ENCODE assay signal across 8 mouse cellular contexts in the genomic region with DNA sequence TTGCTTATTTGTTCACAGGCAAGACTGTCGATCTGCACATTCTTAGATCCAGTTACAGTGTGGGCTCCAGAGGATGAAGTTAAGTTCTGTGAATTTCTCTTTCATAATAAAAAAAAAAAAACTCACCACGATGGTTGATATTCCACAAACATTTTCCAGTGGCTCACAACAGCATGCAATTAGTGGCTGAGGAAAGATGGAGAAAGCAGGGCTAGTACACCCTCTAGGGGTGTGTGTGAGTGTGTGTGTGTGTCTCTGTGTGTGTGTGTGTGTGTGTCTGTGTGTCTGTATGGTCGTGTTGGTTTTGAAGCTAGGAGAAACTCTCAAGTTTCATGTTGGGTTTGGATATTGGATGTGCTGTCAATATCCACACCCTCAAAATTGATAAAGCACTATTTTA. TPM values are rescaled to one million over a fixed set of nuclear protein-coding genes. Genes with fewer than 3 reads are reported as not detected.
A peak's percentile ranks its signal among the peaks of the same experiment; 100 is the strongest.
DNase-seq lines count a peak whose midpoint lies in the region; ATAC-seq and TF ChIP-seq lines count a peak whose summit lies in the region.

No protein-coding gene starts in this region.

- TF ChIP-seq CTCF in layer of hippocampus, adult 2 months (conservative IDR thresholded peaks at IDR 0.05): no peak

- H3K27me3 ChIP-seq in embryonic facial prominence, embryonic 14.5 days (replicated peaks; ENCODE audit: control insufficient read depth, insufficient read depth, low read length): no peaks in the 10 kb centered on the region; the same call in 1 of the 2 replicates
- H3K27me3 ChIP-seq in intestine, embryonic 14.5 days (replicated peaks; ENCODE audit: control insufficient read depth, insufficient read depth, low read length): no peaks in the 10 kb centered on the region
- no peaks in the 10 kb centered on the region for H3K27me3 ChIP-seq in neural tube, embryonic 12.5 days (replicated peaks)

- no peak overlapping the region for H3K9ac ChIP-seq in embryonic facial prominence, embryonic 14.5 days (ENCODE audit: low read depth, low read length)
- H3K9ac ChIP-seq in intestine, embryonic 14.5 days (ENCODE audit: low read length): no peak overlapping the region
- H3K9ac ChIP-seq in neural tube, embryonic 12.5 days: no peak overlapping the region

- no peaks in the 10 kb centered on the region for H3K36me3 ChIP-seq in embryonic facial prominence, embryonic 14.5 days (ENCODE audit: control insufficient read depth, insufficient read depth, low read length)
- no peaks in the 10 kb centered on the region for H3K36me3 ChIP-seq in intestine, embryonic 14.5 days (ENCODE audit: control insufficient read depth, insufficient read depth, low read length)
- no peaks in the 10 kb centered on the region for H3K36me3 ChIP-seq in neural tube, embryonic 12.5 days

- intact Hi-C loops in left cerebral cortex, postnatal 25 days (cut with DNase I): no loop called here

- no peak for DNase-seq in layer of hippocampus, adult 2 months (ENCODE audit: low spot score in 2 of 2)
- no peak for DNase-seq in layer of hippocampus, postnatal 25 days (ENCODE audit: extremely low spot score in 1 of 2, low spot score in 1 of 2)
- peak; percentile 23 for DNase-seq in embryonic facial prominence, embryonic 14.5 days (ENCODE audit: low spot score)
- DNase-seq in intestine, embryonic 14.5 days (ENCODE audit: low spot score): no peak
- no peak for DNase-seq in left cerebral cortex, postnatal 25 days (ENCODE audit: low spot score in 2 of 2)
- DNase-seq in urinary bladder, postnatal 10 days (ENCODE audit: low spot score): no peak
- no peak for DNase-seq in layer of hippocampus, adult 18-20 months (ENCODE audit: low spot score in 2 of 2)

- H3K9me3 ChIP-seq in embryonic facial prominence, embryonic 14.5 days (ENCODE audit: control insufficient read depth, low read length): no peaks in the 10 kb centered on the region
- H3K9me3 ChIP-seq in intestine, embryonic 14.5 days (ENCODE audit: control insufficient read depth, low read length): no peaks in the 10 kb centered on the region
- H3K9me3 ChIP-seq in neural tube, embryonic 12.5 days: no peaks in the 10 kb centered on the region

- peak overlapping the region; percentile 78 for H3K27ac ChIP-seq in layer of hippocampus, adult 2 months
- no peak overlapping the region for H3K27ac ChIP-seq in embryonic facial prominence, embryonic 14.5 days (replicated peaks; ENCODE audit: low read depth, low read length)
- no peak overlapping the region for H3K27ac ChIP-seq in intestine, embryonic 14.5 days (ENCODE audit: low read depth)
- H3K27ac ChIP-seq in neural tube, embryonic 12.5 days: no peak overlapping the region

- peak overlapping the region; percentile 53 for H3K4me3 ChIP-seq in layer of hippocampus, adult 2 months
- peak overlapping the region; percentile 29 for H3K4me3 ChIP-seq in embryonic facial prominence, embryonic 14.5 days (ENCODE audit: low read depth, low read length)
- H3K4me3 ChIP-seq in intestine, embryonic 14.5 days (ENCODE audit: low read depth, low read length): 0 out of 2 replicates have a peak overlapping the region, but pooled peaks have one; percentile 16
- H3K4me3 ChIP-seq in neural tube, embryonic 12.5 days: 0 out of 2 replicates have a peak overlapping the region, but pooled peaks have one; percentile 18

- H3K4me2 ChIP-seq in embryonic facial prominence, embryonic 14.5 days (ENCODE audit: low read depth, low read length): peak overlapping the region; percentile 58
- peak overlapping the region; percentile 39 for H3K4me2 ChIP-seq in intestine, embryonic 14.5 days (ENCODE audit: low read length)
- H3K4me2 ChIP-seq in neural tube, embryonic 12.5 days (replicated peaks): peak overlapping the region; percentile 58

- ATAC-seq in embryonic facial prominence, embryonic 14.5 days (ENCODE audit: low read depth): peak; percentile 53
- ATAC-seq in intestine, embryonic 14.5 days (replicated peaks; ENCODE audit: low FRiP score, low TSS enrichment, low read depth): no peak
- ATAC-seq in neural tube, embryonic 12.5 days (ENCODE audit: low FRiP score, low read depth): peak; percentile 49

- WGBS in embryonic facial prominence, embryonic 14.5 days: 22% methylated on average over 3 of the region's 3 CpGs
- WGBS in intestine, embryonic 14.5 days: 50% methylated on average over 3 of the region's 3 CpGs
- 45% methylated on average over 3 of the region's 3 CpGs for WGBS in neural tube, embryonic 12.5 days

- H3K4me1 ChIP-seq in embryonic facial prominence, embryonic 14.5 days (ENCODE audit: control insufficient read depth, insufficient read depth, low read length): no peaks in the 10 kb centered on the region
- H3K4me1 ChIP-seq in intestine, embryonic 14.5 days (replicated peaks; ENCODE audit: control insufficient read depth, insufficient read depth, low read length): no peaks in the 10 kb centered on the region
- H3K4me1 ChIP-seq in neural tube, embryonic 12.5 days: peaks cover 7% of the 10 kb centered on the region; the same call in 1 of the 2 replicates

RNA-seq across cellular contexts. Expression of a gene that starts 0.3 kb away (rescaled TPM):
- total RNA-seq in layer of hippocampus, adult 2 months (2021): not detected
- not detected for total RNA-seq in layer of hippocampus, postnatal 25 days (2021)
- 0.53 TPM in 1 of 2 replicates, not detected in the other for polyA plus RNA-seq in embryonic facial prominence, embryonic 14.5 days (2014; fragmentation: Nextera tagmentation; extraction: Ambion mirVana)
- polyA plus RNA-seq in intestine, embryonic 14.5 days (2014; fragmentation: Nextera tagmentation; extraction: Ambion mirVana): not detected in 2 replicates
- not detected in 2 replicates for polyA plus RNA-seq in neural tube, embryonic 12.5 days (2016; fragmentation: Nextera tagmentation; extraction: Ambion mirVana)
- not detected for total RNA-seq in left cerebral cortex, postnatal 25 days (2021)
- total RNA-seq in layer of hippocampus, adult 18-20 months (2021): not detected

RNA-seq across cellular contexts. Expression of a gene that starts 14.1 kb away (rescaled TPM):
- total RNA-seq in layer of hippocampus, adult 2 months (2021): 1 to 10 TPM; 2.0 to 2.1 TPM
- 1 to 10 TPM; 1.6 to 1.7 TPM for total RNA-seq in layer of hippocampus, postnatal 25 days (2021)
- polyA plus RNA-seq in embryonic facial prominence, embryonic 14.5 days (2014; fragmentation: Nextera tagmentation; extraction: Ambion mirVana): not detected in 2 replicates
- polyA plus RNA-seq in intestine, embryonic 14.5 days (2014; fragmentation: Nextera tagmentation; extraction: Ambion mirVana): not detected in 2 replicates
- polyA plus RNA-seq in neural tube, embryonic 12.5 days (2016; fragmentation: Nextera tagmentation; extraction: Ambion mirVana): not detected in 2 replicates
- 1 to 10 TPM; 1.4 to 1.6 TPM for total RNA-seq in left cerebral cortex, postnatal 25 days (2021)
- 1 to 10 TPM; 1.6 to 1.7 TPM for total RNA-seq in layer of hippocampus, adult 18-20 months (2021)

RNA-seq across cellular contexts. Expression of a gene that starts 19.9 kb away (rescaled TPM):
- 1 to 10 TPM; 2.0 to 2.1 TPM for total RNA-seq in layer of hippocampus, adult 2 months (2021)
- 1 to 10 TPM; 1.6 to 1.7 TPM for total RNA-seq in layer of hippocampus, postnatal 25 days (2021)
- not detected in 2 replicates for polyA plus RNA-seq in embryonic facial prominence, embryonic 14.5 days (2014; fragmentation: Nextera tagmentation; extraction: Ambion mirVana)
- polyA plus RNA-seq in intestine, embryonic 14.5 days (2014; fragmentation: Nextera tagmentation; extraction: Ambion mirVana): not detected in 2 replicates
- polyA plus RNA-seq in neural tube, embryonic 12.5 days (2016; fragmentation: Nextera tagmentation; extraction: Ambion mirVana): not detected in 2 replicates
- 1 to 10 TPM; 1.4 to 1.6 TPM for total RNA-seq in left cerebral cortex, postnatal 25 days (2021)
- 1 to 10 TPM; 1.6 to 1.7 TPM for total RNA-seq in layer of hippocampus, adult 18-20 months (2021)

RNA-seq across cellular contexts. Expression of a gene that starts 25.7 kb away (rescaled TPM):
- not detected for total RNA-seq in layer of hippocampus, adult 2 months (2021)
- total RNA-seq in layer of hippocampus, postnatal 25 days (2021): not detected
- not detected in 2 replicates for polyA plus RNA-seq in embryonic facial prominence, embryonic 14.5 days (2014; fragmentation: Nextera tagmentation; extraction: Ambion mirVana)
- polyA plus RNA-seq in intestine, embryonic 14.5 days (2014; fragmentation: Nextera tagmentation; extraction: Ambion mirVana): not detected in 2 replicates
- not detected in 2 replicates for polyA plus RNA-seq in neural tube, embryonic 12.5 days (2016; fragmentation: Nextera tagmentation; extraction: Ambion mirVana)
- 1 to 10 TPM in 1 of 2 experiments, not detected in 1; 1.4 TPM for total RNA-seq in left cerebral cortex, postnatal 25 days (2021)
- total RNA-seq in layer of hippocampus, adult 18-20 months (2021): 1 to 10 TPM in 1 of 2 experiments, not detected in 1; 1.6 TPM

RNA-seq across cellular contexts. Expression of a gene that starts 31.5 kb away (rescaled TPM):
- total RNA-seq in layer of hippocampus, adult 2 months (2021): 1 to 10 TPM; 2.0 to 2.1 TPM
- total RNA-seq in layer of hippocampus, postnatal 25 days (2021): 1 to 10 TPM; 1.6 to 1.7 TPM
- not detected in 2 replicates for polyA plus RNA-seq in embryonic facial prominence, embryonic 14.5 days (2014; fragmentation: Nextera tagmentation; extraction: Ambion mirVana)
- polyA plus RNA-seq in intestine, embryonic 14.5 days (2014; fragmentation: Nextera tagmentation; extraction: Ambion mirVana): not detected in 2 replicates
- polyA plus RNA-seq in neural tube, embryonic 12.5 days (2016; fragmentation: Nextera tagmentation; extraction: Ambion mirVana): not detected in 2 replicates
- total RNA-seq in left cerebral cortex, postnatal 25 days (2021): 1 to 10 TPM; 1.4 to 1.6 TPM
- 1 to 10 TPM; 1.6 to 1.7 TPM for total RNA-seq in layer of hippocampus, adult 18-20 months (2021)
